Mouse (Mus musculus) testis, adult 2 months (tissue): ENCODE data around the gene Ppp1cc.

Experiments
- CTCF ChIP-seq: fragments of 200-500 bp; IDR thresholded peaks from 2 replicates; pipeline ENCODE4 v1.5.1; 2012; ENCODE audit warnings: low read depth, mild to moderate bottlenecking, inconsistent platforms, low read length, moderate library complexity; ENCODE audit not compliant: control insufficient read depth, insufficient read depth, insufficient replicate concordance
- POLR2A ChIP-seq: fragments of 200-500 bp; IDR thresholded peaks from 2 replicates; pipeline ENCODE4 v1.6.1; 2012; ENCODE audit warnings: low read depth, mild to moderate bottlenecking, inconsistent platforms, low read length, moderate library complexity; ENCODE audit not compliant: control insufficient read depth

DNA sequence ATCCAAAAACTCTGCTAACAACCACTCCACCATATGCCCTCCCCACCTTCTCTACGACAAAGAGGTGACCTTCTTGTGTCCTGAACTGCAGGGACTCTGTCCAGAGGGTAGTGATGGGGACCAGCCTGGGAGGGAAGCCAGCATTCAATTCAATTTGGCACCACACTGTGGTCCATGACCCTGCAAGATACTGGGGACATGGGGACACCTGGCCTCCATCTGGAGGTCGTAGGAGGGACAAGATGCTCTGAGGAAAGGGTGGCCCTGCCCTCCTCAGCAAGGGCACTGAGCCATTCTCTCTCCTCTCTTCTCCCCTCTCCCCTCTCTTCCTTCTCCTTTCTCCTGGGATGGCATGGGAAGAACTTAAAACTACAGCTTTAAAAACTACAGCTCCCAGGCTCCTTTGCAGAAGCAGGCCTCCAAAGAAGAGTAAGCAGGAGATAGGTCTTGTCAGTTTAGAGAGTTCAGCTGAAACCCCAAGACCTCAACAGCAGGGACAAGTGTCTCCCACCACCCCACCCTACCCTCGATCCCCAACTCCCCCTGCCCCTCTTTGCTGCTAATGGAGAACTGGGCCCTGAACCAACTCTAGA is 22.7 kb upstream of the Ppp1cc start:
- TF ChIP-seq CTCF: no peak
- TF ChIP-seq POLR2A: no peak
